Mouse (Mus musculus) cerebellum, adult 2 months (tissue): ENCODE measurements around the gene Oog1.
"Not testable (repeated sequence)": the region's sequence is repeated elsewhere in the genome, so short reads cannot be mapped to it uniquely, and the experiment has no call there.

ENCODE experiments used
- CTCF ChIP-seq: fragments of 200-500 bp; IDR thresholded peaks from 2 replicates; pipeline ENCODE4 v1.5.1; 2011; ENCODE audit warnings: low read depth, mild to moderate bottlenecking, control low read depth, low read length, moderate library complexity, borderline replicate concordance; ENCODE audit not compliant: insufficient read depth
- POLR2A ChIP-seq: fragments of 200-500 bp; IDR thresholded peaks from 2 replicates; pipeline ENCODE4 v1.6.1; 2011; ENCODE audit warnings: low read length, control low read depth, borderline replicate concordance; ENCODE audit not compliant: insufficient read depth

- TF ChIP-seq POLR2A, CTCF: not testable (repeated sequence)
These were observed 42.0 kb downstream of the Oog1 start, which contains the start of gene Gm16381 for GRCm38 (mm10) chr12:87644520-87644919.
